In the genomic region with DNA sequence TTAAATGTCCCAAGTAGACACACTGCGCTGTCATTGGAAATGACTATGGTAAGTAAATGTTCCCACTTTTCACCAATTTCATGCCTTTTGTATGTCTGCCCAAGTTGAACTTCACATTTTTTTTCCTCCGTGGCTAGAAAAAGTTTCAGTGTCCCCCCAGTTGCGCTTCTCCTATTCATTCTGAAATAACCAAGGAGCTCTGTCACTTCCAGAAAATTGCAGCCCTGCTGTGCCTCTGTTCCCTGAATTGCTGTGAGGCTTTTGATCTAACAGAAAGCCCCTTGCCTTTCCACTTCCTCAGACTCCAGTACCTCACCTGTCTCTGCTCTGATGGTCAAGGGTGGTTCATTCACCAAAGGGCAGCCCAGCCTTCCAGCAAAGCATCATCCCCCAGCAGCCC, we compare ENCODE assay signal across 25 mouse cellular contexts.
"Had no signal": no experiment of that assay in that cellular context is flagged by ENCODE, and none has a peak within 500 bp of the region (broad histone marks: within the 10 kb centered on the region; RNA-seq: fewer than 3 reads in every experiment).

No protein-coding gene starts in this region.

- DNase-seq: liver, embryonic 13.5 days; liver, postnatal 0 days; lung, adult 2 months; lung, postnatal 14 days; lung, postnatal 36 days; retina, postnatal 1 day; right cerebral cortex, adult 18-20 months; right cerebral cortex, postnatal 25 days; thymus, adult 2 months; thymus, postnatal 25 days; thymus, postnatal 4 days had no signal

- H3K4me1 ChIP-seq: liver, embryonic 13.5 days; liver, embryonic 15.5 days; lung, embryonic 15.5 days; megakaryocyte, embryonic 14.5 days; midbrain, embryonic 13.5 days; neural tube, embryonic 13.5 days; neural tube, embryonic 15.5 days; stomach, embryonic 15.5 days had no signal

- H3K9me3 ChIP-seq: liver, embryonic 13.5 days; liver, embryonic 15.5 days; lung, embryonic 15.5 days; megakaryocyte, embryonic 14.5 days; midbrain, embryonic 13.5 days; neural tube, embryonic 13.5 days; neural tube, embryonic 15.5 days; stomach, embryonic 15.5 days had no signal

- H3K36me3 ChIP-seq: liver, embryonic 13.5 days; liver, embryonic 15.5 days; lung, embryonic 15.5 days; midbrain, embryonic 13.5 days; neural tube, embryonic 13.5 days; neural tube, embryonic 15.5 days; stomach, embryonic 15.5 days had no signal

- H3K4me2 ChIP-seq: liver, embryonic 11.5 days; liver, embryonic 13.5 days; liver, embryonic 15.5 days; lung, embryonic 15.5 days; midbrain, embryonic 11.5 days; midbrain, embryonic 13.5 days; neural tube, embryonic 13.5 days; neural tube, embryonic 15.5 days; stomach, embryonic 15.5 days had no signal

- H3K4me3 ChIP-seq: liver, embryonic 13.5 days; liver, embryonic 15.5 days; lung, embryonic 15.5 days; megakaryocyte, embryonic 14.5 days; midbrain, embryonic 13.5 days; myocyte; neural tube, embryonic 13.5 days; neural tube, embryonic 15.5 days; stomach, embryonic 15.5 days had no signal

- ATAC-seq: liver, postnatal 0 days; lung, postnatal 0 days; midbrain, embryonic 13.5 days; midbrain, embryonic 16.5 days had no signal

- H3K27me3 ChIP-seq: liver, embryonic 13.5 days; liver, embryonic 15.5 days; lung, embryonic 15.5 days; megakaryocyte, embryonic 14.5 days; midbrain, embryonic 13.5 days; neural tube, embryonic 13.5 days; neural tube, embryonic 15.5 days; stomach, embryonic 15.5 days had no signal

- H3K9ac ChIP-seq: liver, embryonic 13.5 days; liver, embryonic 15.5 days; liver, postnatal 0 days; lung, embryonic 15.5 days; midbrain, embryonic 13.5 days; neural tube, embryonic 13.5 days; neural tube, embryonic 15.5 days; stomach, embryonic 15.5 days had no signal

- H3K27ac ChIP-seq: liver, embryonic 13.5 days; liver, embryonic 15.5 days; lung, embryonic 15.5 days; macrophage; midbrain, embryonic 13.5 days; neural tube, embryonic 13.5 days; neural tube, embryonic 15.5 days; stomach, embryonic 15.5 days; stomach, postnatal 0 days had no signal
